Mouse (Mus musculus) ES-E14 (cell line): Measurements from ENCODE around the gene Dennd6b. TPM values are rescaled to one million over a fixed set of nuclear protein-coding genes. Genes with fewer than 3 reads are reported as not detected.

Experiments used
- DNase-seq: peaks from one replicate; pipeline ENCODE4 v3.0.0-alpha.2; 2013; ENCODE audit warnings: low read depth, low spot score
- H3K27ac ChIP-seq: 2 replicates; pipeline ENCODE4 v1.5.1; 2012; ENCODE audit warnings: low read depth, mild to moderate bottlenecking, low read length, moderate library complexity, mixed read lengths; ENCODE audit not compliant: poor library complexity, insufficient read depth, severe bottlenecking
- H3K36me3 ChIP-seq: 2 replicates; pipeline ENCODE4 v1.6.1; 2012; ENCODE audit warnings: mild to moderate bottlenecking, low read length, moderate library complexity, mixed read lengths; ENCODE audit not compliant: control insufficient read depth, poor library complexity, insufficient read depth, severe bottlenecking
- H3K4me1 ChIP-seq, 2 experiments: fragments of 150-350 bp in 1 of 2; sonication (generic) in 1 of 2; 2 replicates each; pipeline ENCODE4 v1.6.1; 2012; ENCODE audit warnings: low read length in 2 of 2, mild to moderate bottlenecking in 1 of 2, mixed read lengths in 1 of 2; ENCODE audit not compliant: control insufficient read depth in 2 of 2, insufficient read depth in 2 of 2, poor library complexity in 1 of 2
- H3K4me3 ChIP-seq, 2 experiments: fragments of 150-350 bp in 1 of 2; sonication (generic) in 1 of 2; 2 replicates each; pipeline ENCODE4 v1.5.1; 2012; ENCODE audit warnings: low read length in 2 of 2, low read depth in 1 of 2, mild to moderate bottlenecking in 1 of 2, mixed read lengths in 1 of 2; ENCODE audit not compliant: insufficient read depth in 1 of 2, poor library complexity in 1 of 2, severe bottlenecking in 1 of 2
- H3K9ac ChIP-seq: 2 replicates; pipeline ENCODE4 v1.6.1; 2012; ENCODE audit warnings: low read depth, mild to moderate bottlenecking, low read length, mixed read lengths; ENCODE audit not compliant: poor library complexity, insufficient read depth, severe bottlenecking
- H3K9me3 ChIP-seq: fragments of 150-350 bp; sonication (generic); 2 replicates; pipeline ENCODE4 v1.6.1; 2012; ENCODE audit warnings: low read depth, mild to moderate bottlenecking, low read length; ENCODE audit not compliant: control insufficient read depth, insufficient read depth
- CHD2 ChIP-seq: IDR thresholded peaks from 2 replicates; pipeline ENCODE4 v1.6.1; 2014; ENCODE audit warnings: mild to moderate bottlenecking, low read depth, low read length, inconsistent platforms
- HCFC1 ChIP-seq: IDR thresholded peaks from 2 replicates; pipeline ENCODE4 v1.6.1; 2012; ENCODE audit warnings: low read length, inconsistent platforms, borderline replicate concordance; ENCODE audit not compliant: insufficient read depth
- MAFK ChIP-seq: IDR thresholded peaks from 2 replicates; pipeline ENCODE4 v1.6.1; 2014; ENCODE audit warnings: mild to moderate bottlenecking, low read depth, low read length, inconsistent platforms; ENCODE audit not compliant: insufficient read depth
- ZC3H11A ChIP-seq: IDR thresholded peaks from 2 replicates; pipeline ENCODE4 v1.6.1; 2012; ENCODE audit warnings: low read depth, mild to moderate bottlenecking, inconsistent platforms, low read length, borderline replicate concordance
- ZNF384 ChIP-seq: IDR thresholded peaks from 2 replicates; pipeline ENCODE4 v1.6.1; 2012; ENCODE audit warnings: low read depth, low read length, inconsistent platforms
- in situ Hi-C, 2 experiments: fragments of 600-800 bp; cut with MboI; formaldehyde crosslinking; loops; one replicate each; pipeline ENCODE4 v1.15.1; 2025; ENCODE audit warnings: low sequenced_read_pairs in 2 of 2, inconsistent platforms in 1 of 2; ENCODE audit not compliant: unreplicated experiment in 2 of 2
- total RNA-seq: library from RNA; depleted of rRNA; stranded (reverse); fragments of 300-350 nt; gene quantifications from 2 replicates; pipeline ENCODE4 v1.2.3, GENCODE M21; 2012; rRNA removed

The Dennd6b gene
- total RNA-seq = 14.4 and 24.7 TPM in 2 replicates

DNA sequence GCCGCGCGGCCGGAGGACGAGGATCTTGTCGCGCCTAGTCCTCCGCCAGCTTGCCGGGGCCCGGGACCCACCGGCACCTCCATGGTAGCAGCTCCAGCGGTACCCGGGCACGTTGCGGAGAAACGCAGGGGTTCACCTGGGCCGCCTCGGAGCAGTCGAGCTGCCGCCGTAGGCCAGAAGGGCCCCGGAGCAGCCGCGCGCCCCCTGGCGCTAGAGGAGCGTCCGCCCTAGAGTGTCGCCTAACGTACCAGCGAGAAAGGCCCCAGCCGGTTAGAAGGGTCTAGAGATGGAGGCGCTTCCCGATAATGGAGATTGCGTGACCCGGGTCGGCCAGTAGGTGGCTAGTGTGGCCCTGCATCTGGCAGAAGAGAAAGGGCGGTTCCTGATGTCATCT, at the start of gene Dennd6b:
Dennd6b (minus strand) TSS at position 184 of the 394 bp plus-strand sequence.
- H3K27ac ChIP-seq = peak within 1 kb of the TSS; percentile 86
- peaks cover 4% of the 10 kb centered on the region; the same call in 1 of the 2 replicates for H3K36me3 ChIP-seq
- DNase-seq = peak; percentile 96
- H3K4me1 ChIP-seq = no peaks in the 10 kb centered on the region; a peak in 1 of 4 replicates
- H3K9ac ChIP-seq = peak within 1 kb of the TSS; percentile 95
- in situ Hi-C loops = no loop called here
- no peaks in the 10 kb centered on the region for H3K9me3 ChIP-seq
- peak; percentile 69; the same call in 1 of the 2 replicates for TF ChIP-seq HCFC1
- 0 out of 2 replicates have a peak, but pooled peaks have one; percentile 9 for TF ChIP-seq MAFK
- 0 out of 2 replicates have a peak, but pooled peaks have one; percentile 22 for TF ChIP-seq ZC3H11A
- 0 out of 2 replicates have a peak, but pooled peaks have one; percentile 43 for TF ChIP-seq ZNF384
- no peak for TF ChIP-seq CHD2
- H3K4me3 ChIP-seq = peak within 1 kb of the TSS; percentile 95

DNA sequence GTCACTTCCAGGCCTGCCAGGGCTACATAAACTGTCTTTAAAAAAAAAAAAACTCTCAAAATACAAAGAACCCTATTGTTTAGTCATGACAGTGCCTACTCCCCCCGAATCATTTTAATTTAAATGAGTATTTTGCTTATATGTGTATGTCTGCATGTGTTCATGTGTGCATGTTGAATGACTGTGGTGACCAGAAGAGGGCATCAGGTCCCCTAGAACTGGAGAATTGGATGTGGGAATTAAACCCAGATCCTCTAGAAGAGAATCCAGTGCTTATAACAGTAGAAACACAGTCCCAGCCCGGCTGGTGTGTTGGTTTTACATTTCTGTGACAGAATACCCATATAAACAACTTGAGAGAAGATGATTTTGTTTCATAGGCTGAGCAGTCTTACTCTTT, 44.7 kb upstream of the Dennd6b start:
- Histone ChIP-seq H3K4me1 (no peaks in the 10 kb centered on the region), H3K36me3 (no peaks in the 10 kb centered on the region), H3K9me3 (no peaks in the 10 kb centered on the region), H3K9ac (no peak overlapping the region), H3K4me3 (no peak overlapping the region), H3K27ac (no peak overlapping the region)
- DNase-seq = no peak
- in situ Hi-C loops = no loop called here
- TF ChIP-seq ZC3H11A (no peak), MAFK (no peak), CHD2 (no peak), HCFC1 (no peak), ZNF384 (no peak)

DNA sequence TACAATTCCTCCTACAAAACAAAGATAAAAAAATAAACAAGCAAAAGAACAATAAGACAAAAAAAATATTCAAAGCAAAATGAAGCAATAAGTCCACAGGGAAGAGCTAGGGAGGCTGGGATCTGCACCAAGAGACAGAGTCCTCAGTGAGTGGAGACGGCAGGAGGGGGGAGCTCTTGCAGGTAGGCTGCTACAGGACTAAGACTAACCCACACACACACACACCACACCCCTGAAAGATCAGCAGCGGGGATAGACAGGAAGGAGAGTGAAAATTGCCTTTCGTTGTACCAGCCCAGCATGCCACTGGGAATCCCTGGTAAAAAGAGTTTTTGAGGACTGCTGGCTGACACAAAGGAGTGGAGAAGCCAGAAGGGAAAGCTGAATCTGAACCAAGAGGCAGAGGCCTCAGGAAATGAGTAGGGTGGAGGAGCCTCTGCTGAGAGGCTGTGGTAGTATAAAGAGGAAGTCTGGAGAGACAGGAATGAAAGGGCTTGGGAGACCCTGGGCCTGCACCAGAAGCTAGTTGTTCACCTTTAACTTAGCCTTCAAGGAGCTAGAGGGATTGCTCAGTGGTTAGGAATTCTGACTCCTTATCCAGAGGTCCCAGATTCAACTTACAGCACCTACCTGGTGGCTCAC, 43.6 kb upstream of the Dennd6b start:
- Histone ChIP-seq H3K36me3 (no peaks in the 10 kb centered on the region), H3K27ac (no peak overlapping the region)
- in situ Hi-C loops = no loop called here

DNA sequence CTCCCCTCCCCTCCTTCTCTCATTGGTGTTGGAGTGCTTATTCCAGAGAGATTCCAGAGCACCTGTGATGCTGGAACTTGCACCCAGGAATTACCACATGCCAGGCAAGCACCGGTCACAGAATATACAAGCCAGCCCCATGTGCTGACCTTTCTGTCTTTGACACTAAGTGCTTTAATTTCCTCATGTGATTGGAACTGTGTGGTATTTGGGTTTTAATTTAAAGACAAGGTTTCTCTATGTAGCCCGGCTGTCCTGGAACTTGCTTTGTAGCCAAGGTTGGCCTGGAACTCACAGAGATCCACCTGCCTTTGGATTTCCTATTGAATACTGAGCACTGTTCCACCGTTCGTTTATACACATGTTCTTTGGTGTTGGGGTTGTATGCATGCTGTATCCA, 37.8 kb upstream of the Dennd6b start:
- no peak overlapping the region for H3K9ac ChIP-seq
- no peaks in the 10 kb centered on the region for H3K36me3 ChIP-seq
- no peaks in the 10 kb centered on the region for H3K9me3 ChIP-seq
- DNase-seq = no peak
- no peak overlapping the region for H3K4me3 ChIP-seq
- H3K27ac ChIP-seq = no peak overlapping the region
- in situ Hi-C loops = no loop called here
- H3K4me1 ChIP-seq = no peaks in the 10 kb centered on the region
- TF ChIP-seq ZNF384 = no peak
- no peak for TF ChIP-seq CHD2
- no peak for TF ChIP-seq MAFK
- TF ChIP-seq HCFC1 = no peak
- TF ChIP-seq ZC3H11A = no peak

More for the DNA sequence above, 43.6 kb upstream of the Dennd6b start:
- H3K9me3 ChIP-seq = no peaks in the 10 kb centered on the region
- no peak for DNase-seq
- H3K9ac ChIP-seq = no peak overlapping the region; the same call in 1 of the 2 replicates
- no peaks in the 10 kb centered on the region for H3K4me1 ChIP-seq
- no peak overlapping the region for H3K4me3 ChIP-seq
- TF ChIP-seq HCFC1 (no peak), ZNF384 (no peak), MAFK (no peak), ZC3H11A (no peak), CHD2 (no peak)
